Mouse (Mus musculus) lung, embryonic 14.5 days (tissue): ENCODE results near the gene Zfp446. TPM values are rescaled to one million over a fixed set of nuclear protein-coding genes. Genes with fewer than 3 reads are reported as not detected.

Experiments
- ATAC-seq: fragments of 200-750 bp; cut with Nextera tagmentation; 2 replicates; pipeline ENCODE4 v1.8.0; 2017; ENCODE audit warnings: mild to moderate bottlenecking, moderate TSS enrichment, moderate library complexity; ENCODE audit not compliant: insufficient read depth
- DNase-seq: peaks from one replicate; pipeline ENCODE4 v3.0.0-alpha.2; 2015
- H3K27ac ChIP-seq: fragments of 300-500 bp; sonication (generic); 2 replicates; pipeline ENCODE4 v1.5.1; 2014; ENCODE audit warnings: low read depth, mild to moderate bottlenecking, moderate library complexity
- H3K27me3 ChIP-seq: fragments of 300-500 bp; sonication (generic); 2 replicates; pipeline ENCODE4 v1.6.1; 2014; ENCODE audit warnings: low read length, control low read depth; ENCODE audit not compliant: insufficient read depth
- H3K36me3 ChIP-seq: fragments of 300-500 bp; sonication (generic); 2 replicates; pipeline ENCODE4 v1.6.1; 2014; ENCODE audit warnings: control low read depth; ENCODE audit not compliant: insufficient read depth
- H3K4me1 ChIP-seq: fragments of 300-500 bp; sonication (generic); 2 replicates; pipeline ENCODE4 v1.6.1; 2014; ENCODE audit warnings: antibody characterized with exemption, control low read depth; ENCODE audit not compliant: insufficient read depth
- H3K4me2 ChIP-seq: fragments of 300-500 bp; sonication (generic); 2 replicates; pipeline ENCODE4 v1.6.1; 2014; ENCODE audit warnings: mild to moderate bottlenecking
- H3K4me3 ChIP-seq: fragments of 300-500 bp; sonication (generic); 2 replicates; pipeline ENCODE4 v1.5.1; 2014; ENCODE audit warnings: low read depth, low read length
- H3K9ac ChIP-seq: fragments of 300-500 bp; sonication (generic); 2 replicates; pipeline ENCODE4 v1.6.1; 2014
- H3K9me3 ChIP-seq: fragments of 300-500 bp; sonication (generic); 2 replicates; pipeline ENCODE4 v1.6.1; 2016; ENCODE audit warnings: low read depth, low read length, control low read depth
- CTCF ChIP-seq: IDR thresholded peaks from 2 replicates; pipeline ENCODE4 v1.5.1; 2016; ENCODE audit warnings: antibody characterized with exemption, low read depth
- WGBS: fragments of 180-500 bp; shearing (Covaris S2); extraction: QIAGEN DNeasy Blood & Tissue Kit; methylation state at CpG from one replicate; pipeline ENCODE4 v1.1.7; 2014; 5-methylcytosine and 5-hydroxymethylcytosine counted together
- polyA plus RNA-seq: library from polyadenylated mRNA; unstranded; fragments of >200 nt; fragmentation: Nextera tagmentation; extraction: Ambion mirVana; gene quantifications from 2 replicates; pipeline ENCODE4 v1.2.1, GENCODE M21; 2014

Gene Zfp446
- polyA plus RNA-seq, 1 experiment from 2014 or later, result 8.1 TPM

DNA sequence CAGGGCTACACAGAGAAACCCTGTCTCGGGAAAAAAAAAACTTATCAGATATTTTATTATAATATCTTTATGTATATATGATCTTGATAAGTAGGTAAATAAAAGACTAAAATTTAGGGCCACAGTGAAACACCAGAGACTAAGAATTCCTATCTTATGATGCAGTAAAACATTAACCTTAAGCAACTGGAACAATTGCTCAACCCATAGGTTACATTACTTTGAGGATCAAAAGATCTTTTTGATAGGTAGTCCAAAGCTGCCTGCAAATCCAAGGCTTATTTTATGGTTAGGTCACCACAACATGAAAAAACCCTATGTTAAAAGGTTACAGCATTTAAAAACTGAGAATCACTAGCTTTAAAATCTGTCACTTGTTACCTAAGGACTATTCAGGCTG lies 23.9 kb downstream of the Zfp446 start:
- no peak overlapping the region for H3K27ac ChIP-seq
- no peak overlapping the region for H3K4me2 ChIP-seq
- H3K4me1 ChIP-seq, result no peaks in the 10 kb centered on the region
- no peaks in the 10 kb centered on the region for H3K9me3 ChIP-seq
- no peak overlapping the region for H3K9ac ChIP-seq
- DNase-seq, result no peak
- no peak for TF ChIP-seq CTCF
- WGBS, result 57% methylated on average over 1 of the region's 1 CpGs
- no peak overlapping the region for H3K4me3 ChIP-seq
- no peaks in the 10 kb centered on the region for H3K27me3 ChIP-seq
- ATAC-seq, result no peak
- H3K36me3 ChIP-seq, result peaks cover 23% of the 10 kb centered on the region

DNA sequence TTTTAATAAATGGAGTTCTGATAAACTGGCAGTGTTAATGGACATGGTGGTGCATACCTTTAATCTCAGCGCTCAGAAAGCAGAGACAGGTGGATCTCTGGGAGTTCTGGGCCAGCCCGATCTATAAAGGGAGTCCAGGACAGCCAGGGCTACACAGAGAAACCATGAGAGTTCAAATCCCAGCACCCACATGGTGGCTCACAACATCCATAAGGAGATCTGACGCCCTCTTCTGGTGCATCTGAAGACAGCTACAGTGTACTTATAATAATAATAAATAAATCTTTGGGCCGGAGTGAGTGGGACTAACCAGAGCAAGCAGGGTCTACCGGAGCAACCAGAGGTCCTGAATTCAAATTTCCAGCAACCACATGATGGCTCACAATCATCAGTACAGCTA lies 25.7 kb downstream of the Zfp446 start:
- no peak for TF ChIP-seq CTCF
- Histone ChIP-seq H3K27ac (no peak overlapping the region), H3K4me1 (no peaks in the 10 kb centered on the region), H3K4me2 (no peak overlapping the region), H3K4me3 (no peak overlapping the region), H3K36me3 (peaks cover 41% of the 10 kb centered on the region), H3K9ac (no peak overlapping the region), H3K27me3 (no peaks in the 10 kb centered on the region), H3K9me3 (no peaks in the 10 kb centered on the region)
- WGBS, result 77% methylated on average over 5 of the region's 5 CpGs
- no peak for DNase-seq
- ATAC-seq, result no peak

DNA sequence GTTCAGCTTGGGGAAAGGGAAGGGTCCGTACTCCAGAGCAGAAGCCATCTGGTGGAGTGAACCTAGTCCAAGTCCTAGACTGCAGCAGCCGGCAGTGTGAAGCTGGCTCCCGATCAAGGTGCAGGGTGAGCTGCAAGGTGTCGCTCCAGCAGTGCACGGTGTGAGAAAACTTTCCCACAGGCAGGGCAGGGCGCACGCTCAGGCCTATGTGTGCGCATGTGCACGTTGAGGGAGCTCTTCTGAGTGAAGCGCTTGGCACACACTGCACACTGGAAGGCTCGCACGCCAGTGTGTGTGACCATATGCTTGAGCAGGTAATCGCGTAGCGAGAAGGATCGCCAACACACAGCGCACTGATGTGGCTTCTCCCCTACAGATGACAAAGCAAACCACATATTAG lies 28.4 kb downstream of the Zfp446 start:
- Histone ChIP-seq H3K27me3 (no peaks in the 10 kb centered on the region), H3K36me3 (peaks cover 41% of the 10 kb centered on the region), H3K4me2 (no peak overlapping the region), H3K9me3 (no peaks in the 10 kb centered on the region), H3K4me3 (no peak overlapping the region), H3K9ac (no peak overlapping the region), H3K4me1 (no peaks in the 10 kb centered on the region), H3K27ac (no peak overlapping the region)
- ATAC-seq (no peak), DNase-seq (no peak)
- TF ChIP-seq CTCF, result no peak
- WGBS, result 85% methylated on average over 17 of the region's 17 CpGs

DNA sequence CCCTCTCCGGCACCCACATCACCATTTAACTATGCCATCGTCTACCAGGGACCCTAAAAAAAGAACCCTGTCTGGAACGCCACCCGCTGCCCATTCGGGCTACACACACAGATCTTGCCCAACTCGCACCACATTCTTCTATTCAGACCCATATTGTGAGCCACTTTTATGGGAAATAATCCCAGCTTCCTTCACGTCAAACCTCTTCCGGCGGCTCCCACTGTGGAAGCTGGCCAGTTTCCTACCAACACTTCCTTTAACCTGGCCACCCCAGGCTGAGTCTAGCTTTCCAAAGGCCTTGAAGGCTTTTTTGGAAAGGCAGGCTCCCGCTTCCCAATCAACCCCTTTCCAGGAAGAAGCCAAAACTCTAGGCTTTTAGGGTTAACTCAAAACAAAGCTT lies 28.9 kb downstream of the Zfp446 start:
- Histone ChIP-seq H3K9ac (no peak overlapping the region; the same call in 1 of the 2 replicates), H3K27ac (no peak overlapping the region), H3K27me3 (no peaks in the 10 kb centered on the region), H3K4me2 (no peak overlapping the region), H3K4me3 (no peak overlapping the region), H3K36me3 (peaks cover 41% of the 10 kb centered on the region), H3K4me1 (no peaks in the 10 kb centered on the region), H3K9me3 (no peaks in the 10 kb centered on the region)
- DNase-seq, result no peak
- 82% methylated on average over 10 of the region's 10 CpGs for WGBS
- no peak for TF ChIP-seq CTCF
- ATAC-seq, result no peak

DNA sequence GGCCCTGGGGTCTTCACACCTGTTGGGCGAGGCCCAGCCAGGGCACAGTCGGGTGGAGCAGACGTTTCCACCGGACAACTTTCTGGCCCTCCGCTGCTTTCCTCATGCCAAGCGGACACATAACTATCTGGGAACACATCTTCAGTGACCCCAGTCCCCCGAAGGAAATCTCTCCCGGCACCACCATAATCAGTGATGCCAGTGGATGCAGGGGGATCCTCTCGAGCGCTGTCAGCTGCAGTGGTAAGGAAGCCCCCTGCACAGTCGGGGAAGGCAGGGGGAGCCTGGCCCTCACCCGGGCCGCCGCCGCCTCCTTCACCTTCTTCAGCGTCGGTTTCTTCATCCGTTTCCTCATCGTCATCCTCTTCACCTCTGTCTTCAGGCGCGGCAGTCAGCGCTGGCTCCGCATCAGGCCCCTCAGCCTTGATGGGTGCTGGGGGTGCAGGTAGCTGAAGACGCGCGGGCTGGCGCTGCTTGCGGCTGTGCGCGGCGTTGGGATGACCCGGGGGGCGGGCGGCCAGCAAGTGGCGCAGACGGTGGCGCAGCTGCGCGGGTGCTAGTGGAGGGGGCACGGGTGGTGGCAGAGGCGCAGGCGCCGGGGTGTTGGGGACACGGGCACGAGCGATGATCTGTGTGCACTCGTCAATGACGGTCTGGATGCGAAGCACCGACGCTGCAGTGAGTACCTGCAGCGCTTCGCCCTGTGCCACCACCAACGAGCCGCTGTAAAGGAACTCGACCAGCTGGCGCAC lies 29.9 kb downstream of the Zfp446 start:
- DNase-seq (no peak), ATAC-seq (no peak)
- 39% methylated on average over 57 of the region's 57 CpGs for WGBS
- H3K4me2 ChIP-seq, result 0 out of 2 replicates have a peak overlapping the region, but pooled peaks have one; percentile 2
- H3K27ac ChIP-seq, result no peak overlapping the region
- no peaks in the 10 kb centered on the region for H3K4me1 ChIP-seq
- H3K9me3 ChIP-seq, result no peaks in the 10 kb centered on the region
- peak overlapping the region; percentile 23; the same call in 1 of the 2 replicates for H3K9ac ChIP-seq
- H3K4me3 ChIP-seq, result no peak overlapping the region
- no peak for TF ChIP-seq CTCF
- H3K36me3 ChIP-seq, result peaks cover 41% of the 10 kb centered on the region
- no peaks in the 10 kb centered on the region for H3K27me3 ChIP-seq

DNA sequence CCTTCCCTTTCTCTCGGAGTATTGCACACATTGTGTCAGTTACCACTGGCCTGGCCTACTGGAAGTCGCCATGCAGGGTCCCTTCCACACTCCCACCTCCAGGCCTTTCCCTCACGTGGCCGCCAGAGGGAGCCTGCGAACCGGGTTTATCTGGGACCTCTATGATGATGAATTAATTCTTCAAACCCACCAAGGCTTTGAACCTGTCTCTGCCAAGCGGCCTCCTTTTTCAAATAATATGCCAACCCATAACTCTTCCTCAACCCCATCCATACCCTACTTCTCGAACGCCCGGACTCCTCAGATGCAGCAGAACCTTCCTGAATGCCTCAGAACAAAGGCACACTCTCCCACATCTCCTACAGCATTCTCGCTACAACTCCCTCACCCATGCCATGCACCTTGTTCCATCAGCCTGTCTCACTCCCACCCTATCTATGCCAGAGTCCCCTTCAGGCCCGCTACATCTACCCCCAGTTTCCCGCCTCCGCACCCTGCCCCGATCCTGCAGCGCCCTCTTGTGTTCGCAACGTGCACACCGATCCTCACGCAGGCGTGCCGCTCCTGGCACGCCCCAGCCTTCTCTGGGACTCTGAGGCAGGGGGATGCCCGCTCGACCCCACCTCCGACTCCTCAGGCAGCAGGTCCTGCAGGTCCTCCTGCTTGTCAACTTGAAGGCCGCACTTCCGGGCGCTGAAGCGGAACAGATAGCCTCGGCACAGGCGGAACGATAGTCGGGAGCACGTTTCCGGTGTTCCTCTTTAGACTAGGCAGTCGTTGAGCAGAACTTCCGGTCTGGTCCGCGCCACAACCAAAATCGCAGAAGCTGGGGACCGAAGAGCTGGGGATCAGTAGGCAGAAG lies 31.7 kb downstream of the Zfp446 start:
- Histone ChIP-seq H3K9me3 (no peaks in the 10 kb centered on the region), H3K4me3 (peak overlapping the region; percentile 63), H3K9ac (peak overlapping the region; percentile 72), H3K36me3 (peaks cover 37% of the 10 kb centered on the region), H3K4me1 (no peaks in the 10 kb centered on the region), H3K4me2 (peak overlapping the region; percentile 91), H3K27ac (peak overlapping the region; percentile 96), H3K27me3 (no peaks in the 10 kb centered on the region)
- DNase-seq, result peak; percentile 98
- ATAC-seq, result peak; percentile 90
- WGBS, result under 1% methylated on average over 42 of the region's 42 CpGs
- peak; percentile 92 for TF ChIP-seq CTCF
